Mouse (Mus musculus): ENCODE data around the gene Oxsm.
A peak's percentile ranks its signal among the peaks of the same experiment; 100 is the strongest.

The Oxsm gene

GRCm38 (mm10) chr14:16242193-16242815, 7.3 kb downstream of the Oxsm start:
- DNase-seq, result peak; percentile 20

GRCm38 (mm10) chr14:16236466-16236865, 13.1 kb downstream of the Oxsm start:
- no peak for DNase-seq

GRCm38 (mm10) chr14:16233515-16233914, 16.1 kb downstream of the Oxsm start:
- DNase-seq, result no peak

- DNase-seq, result no peak
Measured at GRCm38 (mm10) chr14:16230581-16230980, 19.0 kb downstream of the Oxsm start.

- DNase-seq, result no peak
Measured at GRCm38 (mm10) chr14:16229395-16229794, 20.2 kb downstream of the Oxsm start.

- DNase-seq, result no peak
Measured at GRCm38 (mm10) chr14:16219015-16219414, 30.6 kb downstream of the Oxsm start.

- DNase-seq, result no peak
Measured at GRCm38 (mm10) chr14:16207722-16208121, 41.9 kb downstream of the Oxsm start.

- no peak for DNase-seq
Measured at GRCm38 (mm10) chr14:16201673-16202072, 47.9 kb downstream of the Oxsm start.

- DNase-seq, result peak; percentile 72
Measured at GRCm38 (mm10) chr14:16200969-16201638, 48.5 kb downstream of the Oxsm start.

GRCm38 (mm10) chr14:16200220-16200912, 49.2 kb downstream of the Oxsm start:
- no peak for DNase-seq

- no peak for DNase-seq
Measured at GRCm38 (mm10) chr14:16196518-16196917, 53.1 kb downstream of the Oxsm start.

- DNase-seq, result no peak
Measured at GRCm38 (mm10) chr14:16195486-16195885, 54.1 kb downstream of the Oxsm start.

GRCm38 (mm10) chr14:16194125-16194524, 55.5 kb downstream of the Oxsm start:
- DNase-seq, result no peak

GRCm38 (mm10) chr14:16189142-16189541, 60.5 kb downstream of the Oxsm start:
- no peak for DNase-seq
